Mouse (Mus musculus): ENCODE data around the gene Klhl30.

The Klhl30 gene

DNA sequence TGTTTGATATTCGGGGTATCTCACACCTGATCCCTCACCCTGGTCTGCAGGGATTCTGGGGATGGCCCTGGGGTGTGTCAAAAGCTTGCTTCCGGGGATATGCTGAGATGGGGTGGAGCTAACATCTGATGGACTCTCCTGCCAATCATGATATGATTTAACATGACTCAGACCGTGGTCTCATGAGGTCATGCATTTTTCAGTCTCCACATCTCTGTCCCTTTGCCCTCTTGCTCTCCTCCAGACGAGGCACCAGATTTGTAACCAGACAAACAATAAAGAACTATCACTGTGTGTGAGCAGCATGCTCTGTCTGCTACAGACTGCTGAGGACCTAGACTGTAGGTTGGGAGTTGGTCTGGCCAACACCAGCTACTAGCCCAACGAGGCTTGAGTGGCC is 11.3 kb downstream of the Klhl30 start:
- in situ Hi-C loops (cut with MboI, MseI), result no loop called here

DNA sequence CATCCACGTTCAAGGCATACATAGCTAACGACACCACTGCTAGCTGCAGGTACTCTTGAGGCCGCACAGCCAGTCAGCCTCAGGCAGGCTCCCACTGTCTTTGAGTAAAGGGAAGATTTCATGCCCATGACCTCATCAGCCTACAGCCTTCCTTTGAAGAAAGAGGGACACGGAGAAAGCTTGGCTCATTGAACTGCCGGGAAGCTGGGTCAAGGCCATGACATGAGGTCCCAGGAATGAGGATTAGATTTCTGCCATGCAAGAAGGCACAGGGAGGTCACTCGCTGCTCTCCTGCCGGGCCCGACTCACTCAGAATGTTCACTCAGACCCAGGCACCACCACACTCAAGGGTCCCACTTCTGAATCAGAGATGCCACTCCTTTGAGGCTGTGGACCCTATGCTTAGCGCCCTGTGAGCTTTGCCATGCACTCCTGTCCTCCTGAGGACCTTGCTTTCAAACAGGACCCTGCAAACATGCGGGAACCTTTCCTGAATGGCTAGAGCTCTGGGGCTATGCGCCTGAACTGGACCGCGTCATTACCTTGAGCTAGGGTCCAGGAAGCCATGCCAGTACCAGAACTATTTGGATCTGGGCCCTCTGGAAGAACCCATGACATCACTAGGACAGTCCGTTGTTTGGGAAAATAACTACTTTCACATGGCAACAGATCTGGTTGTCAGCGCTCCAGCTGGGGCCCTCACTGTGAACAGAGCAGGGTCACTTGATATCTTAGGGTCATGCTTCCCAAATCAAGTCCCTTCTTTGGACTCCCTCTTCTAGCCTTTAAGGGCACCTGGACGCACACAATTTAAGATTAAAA is 14.2 kb downstream of the Klhl30 start:
- in situ Hi-C loops (cut with MboI, MseI), result no loop called here

DNA sequence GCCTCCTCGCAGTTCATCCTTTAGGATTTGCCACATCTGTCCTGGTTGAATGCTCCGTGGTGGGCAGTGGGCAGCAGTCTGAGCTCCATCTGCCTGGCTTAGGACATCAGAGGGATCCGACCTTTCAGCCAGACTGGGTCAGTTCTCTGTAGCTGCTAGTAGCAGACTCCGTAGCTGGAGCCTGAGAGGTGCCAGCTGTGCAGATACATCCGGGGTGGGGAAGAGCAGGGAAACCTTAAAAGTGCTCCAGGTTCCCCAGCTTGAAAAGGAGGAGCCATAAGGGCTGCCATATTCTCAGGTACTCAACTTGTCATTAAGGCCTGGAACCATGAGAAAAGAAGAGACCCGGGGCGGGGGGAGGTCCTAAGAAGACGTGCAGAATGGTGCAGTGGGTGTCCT is 15.0 kb downstream of the Klhl30 start:
- in situ Hi-C loops (cut with MboI, MseI), result no loop called here

DNA sequence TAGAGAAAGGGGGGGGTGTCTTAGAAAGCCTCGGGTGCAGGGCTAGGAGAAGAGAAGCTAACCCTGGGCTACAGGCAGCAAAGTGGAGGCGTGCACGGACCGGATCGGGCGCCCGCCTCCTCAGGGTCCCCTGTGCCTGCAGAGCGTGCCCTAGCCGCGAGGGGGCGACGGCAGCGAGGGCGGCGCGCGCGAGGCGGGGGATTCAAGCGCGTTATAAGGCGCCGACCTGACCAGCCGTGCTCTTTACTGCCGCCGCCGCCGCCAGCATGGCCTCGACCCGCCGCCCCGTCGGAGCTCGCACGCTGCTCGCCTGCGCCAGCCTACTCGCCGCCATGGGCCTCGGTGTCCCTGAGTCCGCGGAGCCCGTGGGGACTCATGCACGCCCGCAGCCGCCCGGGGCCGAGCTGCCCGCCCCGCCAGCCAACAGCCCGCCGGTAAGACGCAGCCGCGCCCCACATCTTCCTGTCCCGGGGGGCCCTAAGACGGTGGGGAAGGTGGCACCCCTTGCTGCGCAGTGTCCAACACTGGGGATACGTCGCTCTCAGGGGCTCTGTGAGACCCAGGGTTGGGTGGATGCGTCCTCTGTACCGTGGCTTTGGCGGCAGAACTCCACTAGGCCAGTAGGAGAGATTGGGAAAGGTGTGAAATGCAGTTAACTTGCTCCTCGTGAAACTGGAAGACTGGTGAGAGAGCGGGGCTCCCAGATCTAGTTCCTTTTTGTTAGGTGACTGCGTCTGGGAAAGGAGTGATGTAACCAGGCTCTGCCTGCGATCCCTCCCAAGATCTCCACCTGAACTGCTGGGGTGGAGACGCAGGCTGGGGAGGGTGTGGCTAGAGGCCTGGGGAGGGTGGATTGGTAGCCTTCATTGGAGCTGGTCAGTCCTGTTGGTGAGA is 15.6 kb downstream of the Klhl30 start, which contains the start of gene Erfe:
TSS of gene Erfe (plus strand) at position 216 of the 894 bp plus-strand sequence.
- in situ Hi-C loops (cut with MboI, MseI), result no loop called here

DNA sequence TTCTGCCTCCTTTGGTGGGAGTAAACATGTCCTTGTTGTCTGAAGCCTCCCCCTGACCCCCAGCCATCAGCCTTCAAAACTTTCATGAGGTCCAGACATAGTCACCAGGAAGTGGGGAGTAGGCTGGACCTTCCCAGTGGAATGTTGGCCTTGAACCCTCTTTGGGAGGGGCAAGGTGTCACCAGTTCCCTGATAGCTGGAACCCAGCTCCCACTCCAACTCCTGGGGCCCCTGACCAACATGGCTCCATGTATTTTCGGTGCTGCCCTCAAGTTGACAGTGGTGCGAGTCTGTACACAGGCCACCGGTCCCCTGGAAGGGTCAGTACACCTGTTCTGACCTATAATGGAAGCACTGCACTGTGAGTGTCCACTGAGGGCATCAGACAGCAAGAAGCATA is 16.5 kb downstream of the Klhl30 start:
- in situ Hi-C loops (cut with MboI, MseI), result no loop called here

DNA sequence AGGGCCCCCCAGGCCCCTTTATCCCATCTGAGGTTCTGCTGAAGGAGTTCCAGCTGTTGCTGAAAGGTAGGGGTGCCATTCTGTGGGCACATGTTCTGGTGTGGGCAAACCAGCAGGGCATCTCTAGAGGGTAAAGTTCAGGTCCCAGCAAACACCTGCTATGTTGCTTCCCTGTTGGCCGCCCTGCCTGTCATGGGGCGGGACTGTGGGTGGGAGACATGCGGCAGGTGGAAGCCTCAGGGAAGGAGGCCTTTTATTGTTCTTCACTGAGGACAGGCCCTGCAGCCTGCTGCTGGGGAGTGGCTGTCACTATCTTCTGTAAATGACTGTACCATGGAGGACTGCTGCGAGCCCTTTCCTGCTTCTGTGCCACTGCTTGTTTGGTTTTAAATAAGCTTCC is 18.6 kb downstream of the Klhl30 start:
- in situ Hi-C loops (cut with MboI, MseI), result no loop called here

DNA sequence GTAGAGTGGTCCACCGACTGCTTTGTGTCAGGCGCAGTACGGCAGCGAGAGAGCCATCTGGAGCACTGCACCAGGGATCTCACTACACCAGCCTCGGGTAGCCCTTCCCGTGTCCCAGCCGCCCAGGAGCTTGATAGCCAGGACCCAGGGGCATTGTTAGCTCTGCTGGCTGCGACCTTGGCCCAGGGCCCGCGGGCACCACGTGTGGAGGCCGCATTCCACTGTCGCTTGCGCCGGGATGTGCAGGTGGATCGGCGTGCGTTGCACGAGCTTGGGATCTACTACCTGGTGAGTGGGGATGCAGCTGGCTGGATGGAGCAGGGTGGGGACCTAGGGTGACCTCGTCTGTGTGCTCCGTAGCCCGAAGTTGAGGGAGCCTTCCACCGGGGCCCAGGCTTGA is 19.2 kb downstream of the Klhl30 start:
- in situ Hi-C loops (cut with MboI, MseI), result loop anchor here (10.0 kb wide), 1 partner anchor 1095 kb away; no protein-coding TSS in a partner anchor

DNA sequence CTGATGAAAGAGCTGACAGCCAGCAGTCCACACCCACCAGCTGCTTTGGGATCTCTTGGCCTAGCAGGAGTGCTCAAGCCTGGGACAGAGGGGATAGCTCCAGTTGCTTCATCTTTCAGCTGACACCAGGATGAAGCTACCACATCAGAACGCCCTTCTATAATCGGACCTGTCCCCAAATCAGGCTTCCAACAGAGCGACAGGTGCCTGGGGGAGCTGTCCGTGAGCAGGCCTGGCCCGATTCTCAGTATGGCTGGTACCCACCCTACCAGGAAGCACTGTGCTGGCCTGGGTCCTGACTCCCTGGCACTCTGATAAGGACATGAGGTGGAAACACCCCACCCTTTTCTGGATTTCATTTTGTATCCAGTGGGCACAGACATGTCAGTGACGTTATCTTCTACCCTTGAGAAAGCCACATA is 22.6 kb downstream of the Klhl30 start:
- in situ Hi-C loops (cut with MboI, MseI), result loop anchor here (10.0 kb wide), 1 partner anchor 1091 kb away; no protein-coding TSS in a partner anchor

DNA sequence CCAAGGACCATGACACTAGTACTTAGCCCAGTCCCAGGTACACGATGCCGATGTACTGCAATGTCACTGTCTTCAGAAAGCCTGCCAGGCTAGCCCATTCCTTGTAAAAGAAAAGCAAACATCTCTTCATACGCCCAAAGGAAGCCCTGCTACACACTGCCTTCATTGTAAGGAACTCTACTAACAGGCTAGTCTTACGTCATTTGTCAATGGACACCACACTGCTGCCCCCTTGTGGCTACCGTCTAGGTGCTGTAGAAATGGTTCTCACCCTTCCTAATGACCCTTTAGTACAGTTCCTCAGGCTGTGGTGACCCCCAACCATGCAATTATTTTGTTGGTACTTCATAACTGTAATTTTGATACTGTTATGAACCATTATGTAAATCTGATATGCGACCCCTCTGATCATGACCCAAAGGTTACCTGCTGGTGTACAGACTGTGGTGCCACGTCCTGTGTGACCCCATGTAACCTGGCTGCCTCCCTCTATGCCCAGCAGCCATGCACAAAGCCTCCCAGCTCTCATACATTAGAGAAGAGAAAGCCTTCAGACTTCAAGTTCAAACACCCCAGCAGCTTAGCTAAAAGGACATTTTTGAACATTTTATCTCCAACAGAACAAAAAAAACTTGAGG is 29.8 kb downstream of the Klhl30 start:
- in situ Hi-C loops (cut with MboI, MseI), result no loop called here

DNA sequence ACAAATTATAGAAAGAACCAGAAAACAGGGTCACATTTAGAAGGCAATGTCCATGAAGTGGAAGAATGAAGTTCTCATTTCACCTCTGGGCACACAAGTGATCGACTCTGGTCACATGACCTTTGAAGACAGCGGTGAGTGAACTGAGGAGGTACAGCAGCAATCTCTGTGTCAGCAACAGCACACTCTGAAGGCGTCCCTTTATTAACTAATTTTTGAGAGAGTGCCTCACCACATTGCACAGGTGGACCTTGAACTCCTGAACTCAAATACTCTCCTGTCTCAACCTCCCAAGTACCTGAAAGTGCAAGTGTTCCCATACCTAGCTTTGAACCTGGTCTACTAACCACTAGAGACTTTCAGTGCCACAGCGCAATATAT is 30.3 kb downstream of the Klhl30 start:
- in situ Hi-C loops (cut with MboI, MseI), result no loop called here

DNA sequence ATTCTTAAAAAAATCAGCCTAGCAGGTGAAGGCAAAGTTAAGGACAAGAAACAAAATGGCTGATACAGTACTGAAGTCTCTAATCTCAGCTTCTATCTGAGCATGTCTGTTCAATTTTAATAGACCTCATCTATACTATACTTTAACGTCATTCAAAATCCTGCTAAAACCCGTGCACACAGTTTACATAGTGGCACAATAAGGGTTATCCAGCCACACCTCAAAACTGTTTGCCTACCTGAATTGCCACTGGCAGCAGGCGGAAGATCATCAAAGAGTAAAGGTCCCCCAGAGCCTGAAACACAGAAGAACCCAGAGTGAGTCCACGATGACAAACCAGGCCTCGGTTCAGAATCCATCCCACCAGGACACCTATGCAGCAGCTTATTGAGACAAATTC is 39.6 kb downstream of the Klhl30 start:
- in situ Hi-C loops (cut with MboI, MseI), result no loop called here

DNA sequence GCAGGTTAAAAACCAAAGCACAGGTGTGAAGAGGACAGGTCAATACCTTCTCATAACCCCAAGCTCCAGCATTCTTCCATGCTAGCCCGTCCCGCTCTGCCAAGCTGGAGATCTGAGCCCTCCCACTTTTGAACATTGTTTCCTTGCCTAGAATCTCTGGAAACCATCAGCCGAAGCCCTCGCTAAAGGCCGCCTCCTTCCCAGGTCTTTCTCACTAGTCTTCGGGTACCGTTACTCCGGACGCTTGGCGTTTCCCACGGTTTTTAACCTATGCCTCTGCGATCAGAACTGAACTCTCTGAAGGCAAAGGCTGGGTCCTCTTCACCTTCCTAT is 47.1 kb downstream of the Klhl30 start:
- in situ Hi-C loops (cut with MboI, MseI), result no loop called here

DNA sequence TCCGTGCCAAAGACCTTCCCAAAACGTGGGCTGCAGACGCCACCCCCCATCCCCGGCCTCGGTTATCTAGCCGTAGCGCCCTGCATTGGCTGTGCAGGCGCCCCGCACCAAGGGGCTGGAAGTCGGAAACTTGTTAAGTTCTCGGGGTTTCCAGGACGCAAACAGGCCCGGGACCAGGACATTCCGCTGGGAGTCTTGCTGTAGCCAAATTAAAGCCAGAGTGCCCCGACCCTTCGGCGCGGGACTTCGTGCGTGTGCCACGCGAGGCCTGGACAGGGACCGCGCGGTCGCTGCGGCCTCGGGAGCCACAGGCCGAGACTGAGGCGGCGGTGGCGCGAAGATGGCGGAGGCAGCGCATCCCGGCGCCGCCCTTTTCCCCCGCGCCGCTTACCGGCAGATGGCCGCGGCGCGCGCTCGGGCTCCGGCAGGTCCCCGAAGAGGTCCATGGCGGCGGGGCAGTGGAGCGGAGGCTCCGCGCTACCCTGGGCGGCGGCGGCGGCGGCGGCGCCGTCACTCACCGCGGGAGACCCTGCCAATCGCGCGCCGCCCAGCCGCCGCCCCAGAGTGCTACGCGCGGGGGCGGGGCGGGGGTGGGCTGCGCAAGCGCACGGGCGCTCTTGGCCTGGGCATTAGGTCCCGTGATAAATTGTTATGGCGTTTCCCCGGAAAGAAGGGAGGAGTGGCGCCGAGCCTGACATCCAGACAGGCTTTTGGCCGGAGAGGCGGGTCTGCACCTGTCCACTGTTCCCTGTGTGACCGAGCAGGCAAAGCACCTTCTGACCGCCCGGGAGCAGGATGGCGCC is 47.6 kb downstream of the Klhl30 start, which contains the start of gene Ilkap:
TSS of gene Ilkap (minus strand) at position 556 of the 803 bp plus-strand sequence.
- in situ Hi-C loops (cut with MboI, MseI), result no loop called here

DNA sequence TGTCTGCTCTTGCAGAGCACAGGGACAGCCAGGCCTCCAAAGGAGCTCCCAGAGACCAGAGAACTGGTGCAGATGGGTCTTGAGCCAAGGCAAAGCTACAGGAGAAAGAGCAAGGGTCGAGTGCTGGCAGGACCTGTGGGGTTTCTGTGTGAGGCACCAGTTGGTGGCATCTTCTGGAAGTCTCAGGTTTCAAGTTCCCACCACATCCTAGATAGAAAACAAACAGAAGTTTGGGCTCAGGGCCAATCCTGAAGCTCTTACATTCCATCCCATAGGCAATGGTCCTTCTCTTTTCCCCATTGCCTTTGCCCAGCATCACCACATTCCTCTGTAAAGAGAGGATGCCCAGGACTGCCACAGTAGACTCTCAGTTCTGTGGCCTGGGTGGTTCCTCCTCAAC is 54.2 kb downstream of the Klhl30 start:
- in situ Hi-C loops (cut with MboI, MseI), result no loop called here

DNA sequence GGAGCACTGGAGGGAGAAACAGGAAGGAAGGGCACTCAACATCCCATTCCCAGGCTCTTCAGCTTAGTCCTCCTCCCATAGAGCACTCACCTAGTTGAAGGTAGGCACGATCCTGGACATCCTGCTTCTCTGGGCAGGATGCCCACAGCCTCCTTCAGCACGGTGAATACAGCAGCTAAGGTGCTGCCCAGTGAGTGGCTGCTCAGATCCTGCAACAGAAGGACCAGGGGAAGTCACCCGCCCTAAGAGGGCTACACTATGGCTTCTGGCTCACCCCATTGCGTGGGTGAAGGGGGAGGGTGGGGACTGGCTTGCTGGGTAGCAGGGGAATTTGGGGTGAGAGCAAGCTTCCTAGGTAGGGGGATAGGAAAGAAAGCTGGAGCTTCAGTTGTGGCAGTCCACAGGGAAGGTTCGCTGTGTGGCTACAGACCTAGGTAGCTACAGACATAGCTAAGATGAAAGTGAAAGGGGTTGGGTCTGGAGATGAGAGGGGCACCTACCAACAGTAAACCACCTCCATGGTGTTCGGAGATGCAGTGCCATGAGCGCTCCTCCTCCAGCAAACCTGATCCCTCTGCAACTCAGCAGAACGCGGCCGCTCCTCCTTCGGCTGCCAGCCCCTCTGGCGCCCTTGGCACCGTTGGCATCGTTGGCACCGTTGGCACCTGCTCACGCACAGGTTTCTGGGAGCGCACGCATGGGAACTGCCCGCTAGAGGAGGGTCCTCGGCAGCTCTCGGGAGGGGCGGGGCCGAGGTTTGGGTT is 54.8 kb downstream of the Klhl30 start:
- in situ Hi-C loops (cut with MboI, MseI), result no loop called here

DNA sequence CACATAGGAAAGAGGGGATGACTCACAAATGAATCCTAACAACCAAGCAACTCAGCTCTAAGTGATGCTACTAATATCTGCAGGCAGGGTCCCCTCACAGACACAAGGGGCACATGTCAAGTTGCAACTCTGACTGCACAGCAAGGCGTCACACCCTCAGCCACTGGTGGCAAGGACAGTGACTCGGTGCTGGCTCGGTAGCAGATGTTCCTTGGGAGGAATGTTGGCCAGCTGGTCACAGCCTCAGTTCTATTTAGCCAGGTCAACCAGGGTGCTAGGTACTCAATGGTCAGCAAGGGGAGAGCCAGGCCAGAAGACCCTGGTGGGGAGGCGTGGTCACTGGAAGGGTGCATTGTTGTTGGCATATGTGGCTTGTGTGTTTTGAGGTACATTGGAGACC is 57.0 kb downstream of the Klhl30 start:
- in situ Hi-C loops (cut with MboI, MseI), result no loop called here

DNA sequence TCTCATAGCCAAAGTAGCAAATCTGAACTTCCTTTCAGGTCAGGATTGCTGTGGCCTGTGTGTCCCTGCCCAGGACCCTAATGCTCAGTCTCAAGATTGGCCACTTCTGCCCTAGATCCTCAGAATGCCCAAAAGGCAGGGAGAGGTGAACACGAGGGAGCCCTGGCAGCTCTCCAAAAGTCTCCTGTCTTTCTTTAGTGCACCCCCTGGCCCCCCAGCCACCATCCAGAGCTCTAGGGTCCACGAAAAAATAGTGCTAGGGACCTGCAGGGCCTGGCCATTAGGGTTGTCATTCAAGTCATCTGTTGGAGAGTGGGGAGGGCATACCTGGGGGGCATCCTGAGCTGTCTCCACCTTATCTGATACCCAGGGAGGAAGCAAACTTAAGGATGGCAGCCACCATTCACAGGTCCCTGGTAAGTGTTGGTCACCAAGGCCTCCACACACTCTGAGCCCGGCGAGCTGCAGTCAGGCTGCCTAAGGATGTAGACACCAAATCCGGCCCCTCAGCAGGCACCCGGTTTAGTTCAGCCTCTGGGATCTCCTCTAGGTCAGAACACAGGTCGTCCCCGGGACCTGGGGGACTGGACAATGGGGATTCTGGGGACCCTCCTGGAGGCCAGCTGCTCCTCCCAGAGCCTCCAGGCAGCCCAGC is 60.9 kb downstream of the Klhl30 start:
- in situ Hi-C loops (cut with MboI, MseI), result no loop called here

All from regulatory T cell (primary cell).